Mouse (Mus musculus): ENCODE results near the gene Lyrm9. TPM values are rescaled to one million over a fixed set of nuclear protein-coding genes. Genes with fewer than 3 reads are reported as not detected.

Lyrm9 gene
- polyA plus RNA-seq, 1 experiment from 2014 or later = 11.1 TPM

Other genes with a start within 250 kb of the Lyrm9 start
- 13.5 and 14.4 TPM in 2 replicates for gene Nlk, start 129.2 kb upstream of the Lyrm9 start, polyA plus RNA-seq (2015; fragmentation: Nextera tagmentation; extraction: Ambion mirVana)
- gene Ccnq, start 74.9 kb upstream of the Lyrm9 start, polyA plus RNA-seq (2015; fragmentation: Nextera tagmentation; extraction: Ambion mirVana) = 46.4 and 48.1 TPM in 2 replicates
- gene Nos2, start 94.2 kb downstream of the Lyrm9 start, polyA plus RNA-seq (2015; fragmentation: Nextera tagmentation; extraction: Ambion mirVana) = 0.95 and 1.1 TPM in 2 replicates
- gene Lgals9, start 158.4 kb downstream of the Lyrm9 start, polyA plus RNA-seq (2015; fragmentation: Nextera tagmentation; extraction: Ambion mirVana) = 18.4 and 22.2 TPM in 2 replicates